Mouse (Mus musculus) WW6 (cell line): ENCODE data around the gene Kalrn.

Experiments
- DNase-seq: peaks from one replicate; pipeline ENCODE4 v3.0.0-alpha.2; 2013; ENCODE audit warnings: low read depth, low spot score

The Kalrn gene

DNA sequence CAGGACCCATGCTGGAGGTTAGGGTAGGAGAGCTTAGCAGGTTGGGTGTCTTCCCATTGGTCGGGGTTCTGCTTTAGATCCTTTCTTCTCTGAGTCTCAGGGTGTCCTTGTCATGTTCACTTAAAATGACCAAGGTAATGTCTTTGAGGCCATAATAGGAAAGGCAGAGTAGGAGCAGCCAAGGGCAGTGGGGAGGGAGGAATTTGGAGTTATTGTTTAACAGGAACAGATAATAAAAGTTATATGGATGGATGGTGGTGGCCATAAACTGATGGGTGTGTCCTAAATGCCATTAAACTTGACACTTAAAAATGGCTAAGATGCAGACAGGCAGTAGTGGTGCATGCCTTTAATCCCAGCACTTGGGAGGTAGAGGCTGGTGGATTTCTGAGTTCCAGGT lies 584.2 kb downstream of the Kalrn start:
- DNase-seq: no peak

DNA sequence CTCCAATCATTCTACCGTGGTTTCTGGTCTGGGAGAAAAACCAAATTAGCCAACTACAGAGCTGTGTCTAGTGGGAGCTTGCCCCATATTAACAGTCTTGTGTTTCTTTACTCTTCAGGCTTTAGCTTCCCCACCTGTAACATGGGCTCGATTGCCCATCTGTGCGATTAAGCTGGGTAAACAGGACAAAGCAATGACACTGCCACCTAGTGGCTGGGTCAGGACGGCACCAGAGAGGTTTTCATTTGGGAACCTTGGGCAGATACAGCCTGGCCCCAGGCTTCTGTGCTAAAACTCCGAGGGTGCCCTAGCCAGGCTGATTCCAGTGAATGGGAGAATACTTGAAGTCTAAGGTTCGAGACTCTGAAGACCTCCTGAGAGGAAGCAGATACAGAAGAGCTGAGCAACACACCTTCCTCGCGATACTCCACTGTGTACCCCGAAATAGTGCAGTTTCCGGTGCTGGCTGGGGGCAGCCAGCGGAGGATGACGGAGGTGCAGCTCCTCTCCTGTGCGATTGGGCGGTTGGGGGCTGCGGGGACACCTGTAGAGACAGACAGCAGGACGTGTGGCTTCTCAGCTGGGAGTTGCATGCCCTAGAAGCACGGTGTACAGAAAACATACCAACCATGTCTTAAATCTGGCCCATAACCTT lies 584.8 kb downstream of the Kalrn start:
- DNase-seq: no peak

DNA sequence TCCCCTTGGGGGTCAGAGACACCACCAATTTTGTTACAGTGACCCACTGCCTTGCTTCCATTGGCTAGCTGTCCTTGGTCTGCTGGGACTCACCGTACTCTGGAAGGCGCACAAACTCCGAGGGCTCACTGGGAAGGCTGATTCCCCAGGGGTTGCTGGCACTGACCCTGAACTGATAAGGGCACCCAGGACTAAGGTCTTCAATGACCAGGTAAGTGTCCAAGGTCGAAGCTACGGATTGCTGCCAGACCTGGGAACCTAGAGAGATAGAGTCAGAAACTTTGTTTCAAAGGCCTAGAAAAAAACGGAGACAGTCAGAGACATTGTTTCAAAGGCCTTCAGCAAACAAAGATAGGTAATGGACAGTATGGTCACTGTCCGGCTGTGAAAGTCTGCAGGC lies 586.3 kb downstream of the Kalrn start:
- DNase-seq: no peak

DNA sequence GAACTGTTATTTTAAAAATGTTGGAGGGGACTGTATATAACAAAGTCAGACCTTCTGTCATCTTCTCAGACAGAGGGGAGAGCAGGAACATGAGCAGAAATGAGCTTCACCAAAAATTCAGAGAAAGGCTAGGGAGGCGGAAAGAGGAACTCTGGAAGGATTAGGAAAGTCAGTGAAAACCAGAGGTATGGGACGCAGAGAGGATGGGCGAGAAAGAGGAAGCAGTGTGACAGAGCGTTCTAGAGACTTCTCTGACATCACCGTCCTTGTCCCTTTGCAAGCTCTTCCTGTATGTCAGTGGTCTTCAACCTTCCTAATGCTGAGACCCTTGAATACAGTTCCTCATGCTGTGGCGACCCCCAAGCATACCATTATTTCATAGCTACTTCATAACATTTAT lies 588.0 kb downstream of the Kalrn start:
- DNase-seq: no peak

DNA sequence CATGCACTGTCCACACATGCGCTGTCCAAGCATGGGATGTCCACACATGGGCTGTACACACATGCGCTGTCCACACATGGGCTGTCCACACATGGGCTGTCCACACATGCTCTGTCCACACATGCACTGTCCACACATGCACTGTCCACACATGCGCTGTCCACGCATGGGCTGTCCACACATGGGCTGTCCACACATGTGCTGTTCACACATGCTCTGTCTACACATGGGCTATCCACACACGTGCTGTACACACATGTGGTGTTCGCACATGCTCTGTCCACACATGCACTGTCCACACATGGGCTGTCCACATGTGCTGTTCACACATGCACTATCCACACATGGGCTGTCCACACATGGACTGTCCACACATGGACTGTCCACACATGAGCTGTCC lies 589.6 kb downstream of the Kalrn start:
- DNase-seq: no peak

DNA sequence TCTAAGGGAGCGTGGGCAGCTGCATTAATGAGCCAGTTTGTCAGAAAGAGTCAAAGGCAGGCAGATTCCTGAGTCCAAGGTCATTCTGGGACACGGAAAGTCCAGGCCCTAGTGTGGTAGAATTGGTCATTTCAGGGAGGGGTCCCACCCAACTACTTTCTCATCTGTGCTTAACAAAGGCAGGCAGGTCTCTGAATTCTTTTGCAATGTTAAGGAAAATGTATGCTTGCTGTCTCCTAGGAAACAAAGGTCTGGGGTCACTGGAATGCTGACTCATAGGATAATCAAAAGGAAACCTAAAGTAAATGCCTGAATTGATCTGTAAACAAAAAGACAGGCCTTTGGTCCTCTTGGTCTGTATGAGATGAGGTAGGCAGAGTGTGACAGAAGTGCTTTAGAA lies 593.5 kb downstream of the Kalrn start:
- DNase-seq: no peak

DNA sequence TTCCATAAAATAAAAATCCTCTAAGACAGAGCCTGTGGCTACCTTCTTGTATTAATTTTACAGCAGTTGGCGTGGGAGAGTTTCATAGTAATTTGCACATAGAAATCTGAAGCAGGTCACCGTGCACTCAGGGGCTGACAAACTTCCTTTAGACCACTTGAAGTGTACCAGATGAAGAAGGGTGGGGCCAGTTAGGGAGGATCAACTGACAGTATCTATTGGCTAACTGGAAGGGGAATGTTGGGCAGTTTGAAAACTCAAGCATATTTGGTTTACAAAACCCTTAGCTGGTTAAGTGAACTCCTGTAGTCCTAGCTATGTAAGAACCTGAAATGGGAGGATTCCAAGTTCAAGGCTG lies 606.1 kb downstream of the Kalrn start:
- DNase-seq: no peak

DNA sequence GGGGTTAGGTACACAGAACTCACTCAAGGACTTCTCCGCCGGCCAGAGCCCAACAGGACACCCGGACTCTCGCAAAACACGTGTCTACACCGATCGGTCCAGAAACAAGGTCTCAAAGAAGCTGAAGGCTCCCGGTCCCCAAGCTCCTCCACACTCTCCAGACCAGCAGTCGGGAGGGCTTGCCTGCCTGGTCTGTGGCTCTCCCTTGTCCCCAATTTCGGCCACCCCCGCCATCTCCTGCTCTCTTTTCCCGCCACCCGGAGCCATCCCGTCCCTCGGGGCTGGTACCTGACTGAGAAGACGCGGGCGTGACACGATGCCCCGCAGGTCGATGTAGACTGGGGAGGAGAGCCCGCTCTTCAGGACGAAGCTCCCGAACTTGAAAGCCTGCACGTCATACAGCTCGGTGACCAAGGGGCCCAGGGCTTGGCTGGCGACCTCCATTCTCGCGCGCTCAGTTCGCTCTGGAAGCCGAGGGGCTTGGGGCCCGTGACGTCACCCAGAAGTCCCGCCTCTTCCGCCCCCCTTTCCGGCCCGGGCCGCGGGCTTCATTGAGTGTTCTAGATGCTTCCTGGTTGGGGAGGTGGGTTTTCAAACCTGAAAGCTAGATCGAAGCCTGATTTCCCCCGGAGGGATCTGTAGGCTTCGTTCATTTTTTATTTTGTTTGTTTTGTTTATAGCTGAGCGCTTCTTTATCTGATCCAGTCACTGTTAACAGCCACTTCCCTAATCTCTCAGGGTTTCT lies 606.6 kb downstream of the Kalrn start, which contains the start of gene Umps:
Gene Umps, minus strand, starts transcription at position 501 of the 745 bp plus-strand sequence.
- DNase-seq: peak; percentile 45

DNA sequence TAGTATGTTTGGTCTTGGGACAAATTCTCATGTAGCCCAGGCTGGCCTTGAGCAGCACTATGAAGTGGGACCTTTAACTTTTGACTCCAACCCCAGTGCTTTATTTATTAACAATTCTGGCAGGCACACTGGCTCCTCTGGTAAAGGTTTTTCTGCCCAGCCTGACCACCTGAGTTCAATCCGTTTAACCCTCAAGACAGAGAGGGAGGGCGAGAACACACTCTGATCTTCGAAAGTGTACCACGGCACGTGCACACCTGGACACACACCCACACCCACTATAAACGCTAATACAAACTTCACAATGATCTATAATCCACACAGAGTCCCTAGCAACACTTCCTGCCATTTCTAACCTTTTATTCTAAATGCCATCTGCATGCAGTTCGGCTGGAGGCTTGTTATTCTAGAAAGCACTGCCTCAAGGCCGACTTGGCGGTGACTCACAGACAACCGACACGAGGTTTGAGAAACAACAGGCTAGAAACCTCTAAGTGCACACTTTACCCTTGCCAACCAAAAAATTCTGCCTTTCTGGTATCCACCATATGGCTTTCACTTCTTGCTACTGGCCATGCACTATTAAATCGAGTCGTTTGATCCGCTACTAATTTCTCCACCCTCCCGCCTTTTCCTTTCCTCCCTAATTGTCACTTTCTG lies 607.3 kb downstream of the Kalrn start:
- no peak for DNase-seq

DNA sequence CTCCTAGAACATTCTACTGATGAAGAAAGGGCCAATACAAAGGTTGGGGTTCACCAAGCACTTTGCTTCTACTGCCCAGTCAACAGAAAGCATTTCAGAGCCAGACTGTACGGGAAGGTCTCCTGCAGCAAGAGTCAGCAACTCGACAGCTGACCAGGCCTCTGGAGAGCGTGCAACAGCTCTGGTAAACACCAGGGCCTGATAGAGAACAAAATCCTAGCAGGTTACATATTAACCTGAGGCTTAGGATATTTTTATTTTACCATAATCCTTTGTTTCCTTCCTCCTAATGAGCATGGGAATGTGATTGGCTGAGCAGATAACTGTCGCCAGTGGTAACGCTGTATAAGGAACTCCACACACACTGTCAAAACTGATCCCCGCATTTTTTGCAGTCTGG lies 609.8 kb downstream of the Kalrn start:
- DNase-seq: no peak

DNA sequence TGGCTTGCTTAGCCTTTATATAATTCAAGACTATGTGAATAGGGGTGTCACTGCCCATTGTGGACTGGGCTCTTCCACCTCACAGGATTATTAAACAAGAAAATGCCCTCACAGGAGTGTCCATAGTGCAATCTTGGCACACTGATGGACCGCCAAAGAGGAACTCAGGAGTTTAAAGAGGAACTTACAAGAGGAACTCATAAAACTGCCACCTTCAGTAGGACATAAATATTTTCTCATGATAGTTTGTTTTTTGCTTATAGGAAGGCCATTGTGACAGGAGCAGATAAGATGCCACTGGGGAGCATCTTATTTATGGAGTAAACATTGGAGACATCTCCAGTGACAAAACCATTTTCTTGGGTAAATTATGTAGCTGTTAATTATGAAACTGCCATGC lies 618.5 kb downstream of the Kalrn start:
- DNase-seq: no peak

DNA sequence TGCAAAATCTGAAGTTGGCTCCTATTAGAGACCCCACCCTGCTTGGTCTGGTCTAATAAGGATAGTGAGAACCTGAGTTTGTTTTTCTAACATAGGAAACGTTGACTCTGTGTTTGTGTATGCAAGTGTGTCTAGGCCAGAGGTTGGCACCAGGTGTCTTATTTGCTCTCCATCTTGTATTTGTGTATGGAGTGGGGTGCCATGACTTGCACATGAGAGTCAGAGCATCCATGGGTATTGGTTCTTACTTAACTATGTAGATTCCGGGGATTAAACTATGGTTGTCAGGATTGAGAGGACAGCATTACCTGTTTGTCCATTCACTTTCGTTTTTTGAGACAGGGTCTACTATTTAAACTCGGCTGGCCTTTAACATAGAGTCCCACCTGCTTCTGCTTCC lies 620.3 kb downstream of the Kalrn start:
- no peak for DNase-seq

DNA sequence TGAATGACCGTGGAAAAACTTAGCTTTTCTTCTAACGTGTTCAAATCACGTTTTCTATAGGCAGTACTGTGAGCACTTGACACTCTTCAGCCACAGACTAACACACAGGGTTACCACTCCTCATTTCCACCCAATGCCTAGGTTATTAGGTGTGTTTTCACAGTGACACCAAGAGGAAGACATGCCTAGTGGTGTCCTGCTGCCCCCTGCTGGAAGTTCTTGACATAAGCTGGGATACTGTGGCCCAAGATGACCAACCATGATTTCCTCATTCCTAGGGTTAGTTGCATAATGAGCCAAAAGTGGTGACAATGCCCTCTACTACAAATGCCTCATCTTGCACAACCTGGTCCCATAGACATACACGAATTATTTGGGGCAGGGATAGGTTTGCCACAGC lies 622.5 kb downstream of the Kalrn start:
- peak; percentile 52 for DNase-seq

DNA sequence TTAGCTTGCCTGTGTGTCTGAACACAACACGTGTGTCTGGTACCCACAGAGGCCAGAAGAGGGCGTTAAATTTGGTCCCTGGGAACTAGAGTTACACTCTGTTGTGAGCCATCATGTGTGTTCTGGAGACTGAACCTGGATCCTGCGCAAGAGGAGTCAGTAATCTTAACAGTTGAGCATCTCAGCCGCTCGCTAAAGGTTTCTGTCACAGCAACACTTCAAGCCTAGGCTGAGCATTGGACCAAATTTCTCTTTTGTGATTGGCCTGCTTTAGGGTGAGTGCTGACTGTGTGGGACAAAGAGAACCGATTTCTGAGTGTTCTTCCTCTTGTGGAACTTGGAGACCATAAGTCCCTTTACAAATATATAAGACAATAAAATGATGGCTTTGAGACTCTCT lies 622.9 kb downstream of the Kalrn start:
- DNase-seq: no peak

DNA sequence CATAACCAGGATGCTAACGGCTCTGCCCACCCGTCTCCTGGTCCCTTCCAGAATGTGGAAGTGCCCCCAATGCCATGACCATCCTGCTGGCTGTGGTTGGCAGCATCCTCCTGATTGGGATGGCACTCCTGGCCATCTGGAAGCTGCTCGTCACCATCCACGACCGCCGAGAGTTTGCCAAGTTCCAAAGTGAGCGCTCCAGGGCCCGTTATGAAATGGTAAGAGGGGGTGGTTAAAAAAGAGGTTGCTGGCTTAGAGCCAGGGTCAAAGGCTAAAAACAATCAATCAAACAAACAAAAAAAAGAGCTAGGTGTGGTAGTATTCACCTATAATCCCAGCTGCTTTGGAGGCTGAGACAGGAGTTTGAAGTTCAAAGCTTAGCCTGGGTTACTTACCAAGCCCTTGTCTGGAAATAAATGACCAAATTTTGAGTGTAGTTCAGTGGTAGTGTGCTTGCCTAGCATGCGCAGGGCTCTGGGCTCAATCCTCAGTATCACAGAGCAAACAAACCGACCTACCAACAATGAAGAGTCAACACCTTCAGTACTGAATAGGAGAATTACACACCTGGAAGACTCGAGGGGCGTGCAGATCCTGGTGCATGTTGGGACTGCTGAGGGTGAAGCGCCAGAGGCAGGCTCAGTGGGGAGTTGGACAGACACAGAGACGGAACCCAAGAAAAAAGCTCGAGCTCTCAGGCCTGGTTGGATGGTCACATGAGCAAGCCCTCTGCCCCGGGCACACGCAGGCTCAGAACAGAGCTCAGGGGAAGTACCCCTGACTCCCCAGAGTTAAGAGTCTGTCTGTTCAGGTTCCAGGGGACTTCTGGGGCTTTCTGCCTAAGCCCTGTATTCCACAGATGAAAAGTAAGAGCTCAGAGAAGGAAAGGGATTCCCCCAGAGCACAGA lies 625.4 kb downstream of the Kalrn start:
- no peak for DNase-seq

DNA sequence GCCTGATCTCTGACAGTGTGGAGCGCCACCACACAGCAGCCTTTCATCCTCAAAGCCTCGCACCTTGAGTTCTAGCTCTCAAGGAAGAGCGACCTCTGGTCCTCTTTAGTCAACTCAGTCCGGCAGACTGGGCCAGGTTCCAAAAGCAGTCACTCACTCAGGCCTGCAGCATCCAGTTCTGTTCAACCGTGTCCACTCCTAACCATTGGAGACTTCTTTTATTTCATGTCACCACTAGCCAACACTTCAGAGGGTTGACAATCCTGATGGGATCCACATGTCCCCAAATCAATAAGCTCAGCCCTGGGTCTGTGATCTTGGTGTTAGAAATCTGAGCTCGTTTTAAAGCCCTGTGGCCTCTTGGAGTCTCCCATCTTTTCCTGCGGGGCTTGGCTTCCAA lies 627.3 kb downstream of the Kalrn start:
- DNase-seq: no peak

DNA sequence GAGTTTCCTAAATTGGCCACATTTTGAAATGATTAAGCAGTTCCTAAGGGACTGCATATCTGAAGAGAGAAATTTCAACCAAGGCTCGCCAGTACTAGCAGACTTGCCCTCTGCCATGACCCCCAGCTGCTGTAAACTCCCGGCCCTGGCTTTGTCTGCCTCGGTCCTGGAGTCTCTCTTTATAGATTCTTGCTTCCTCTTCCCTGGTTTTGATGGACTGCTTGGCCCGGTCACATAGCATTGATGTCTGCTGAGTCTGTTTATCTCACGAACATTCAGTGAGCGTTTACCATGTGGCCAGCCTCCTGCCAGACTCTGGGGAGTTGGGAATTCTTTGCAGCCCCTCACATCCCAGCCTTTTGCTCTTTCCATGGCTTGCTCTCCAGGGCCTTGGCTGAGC lies 628.6 kb downstream of the Kalrn start:
- no peak for DNase-seq

DNA sequence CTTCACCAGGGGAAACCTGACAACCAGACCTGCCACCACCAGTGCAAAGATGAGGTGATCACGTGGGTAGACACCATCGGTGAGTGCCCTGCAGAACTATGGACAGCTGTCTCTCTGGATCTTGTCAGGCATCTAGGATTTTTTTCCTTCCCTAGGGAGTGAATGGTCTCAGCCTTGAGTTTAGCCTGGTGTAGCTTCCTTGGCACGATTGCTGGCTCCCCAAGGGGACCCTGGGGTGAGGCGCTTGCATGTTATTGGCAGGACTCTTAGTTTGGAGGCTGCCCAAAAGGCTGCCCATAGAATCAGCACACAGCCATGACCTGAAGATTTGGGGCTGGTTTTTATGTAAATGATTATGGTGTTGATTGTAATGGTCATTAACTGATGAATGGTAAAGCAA lies 629.2 kb downstream of the Kalrn start:
- DNase-seq: no peak

DNA sequence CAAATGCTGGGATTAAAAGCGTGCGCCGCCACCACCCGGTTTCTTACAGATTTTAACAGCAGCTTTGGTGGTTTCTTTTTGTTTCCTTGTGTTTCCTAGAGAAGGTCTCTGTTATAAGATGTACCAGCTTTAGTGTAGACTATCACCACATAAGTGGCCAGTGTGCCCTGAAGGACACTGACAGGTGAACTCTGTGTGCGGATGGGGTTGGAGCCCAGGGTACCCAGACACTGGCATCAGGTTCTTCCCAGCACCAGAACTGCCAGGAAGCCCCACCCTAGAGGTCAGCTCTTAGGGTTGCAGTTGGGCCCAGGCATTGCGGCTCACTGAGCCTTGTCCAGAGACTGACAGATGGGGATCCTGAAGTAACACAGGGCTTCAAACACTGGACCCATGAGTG lies 629.9 kb downstream of the Kalrn start:
- no peak for DNase-seq

DNA sequence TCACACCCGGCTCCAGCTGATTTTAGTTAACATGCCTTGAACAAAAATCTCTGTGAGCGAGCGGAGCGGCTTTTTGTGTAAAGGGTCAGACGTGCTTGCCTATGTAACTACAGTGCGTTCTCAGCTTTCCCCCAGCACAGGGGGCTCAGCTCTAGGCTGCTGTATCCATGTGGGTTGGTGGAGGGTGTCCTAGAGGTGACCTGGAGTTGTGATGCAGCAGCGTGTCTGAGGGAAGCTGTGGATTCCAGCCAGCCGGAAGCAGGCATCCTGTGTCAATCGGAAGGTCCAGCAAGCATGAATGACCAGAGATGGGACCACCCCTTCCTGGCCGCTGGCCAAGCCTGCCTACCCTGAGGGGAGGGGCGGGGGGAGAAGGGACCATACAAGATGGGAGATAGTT lies 631.0 kb downstream of the Kalrn start:
- no peak for DNase-seq

DNA sequence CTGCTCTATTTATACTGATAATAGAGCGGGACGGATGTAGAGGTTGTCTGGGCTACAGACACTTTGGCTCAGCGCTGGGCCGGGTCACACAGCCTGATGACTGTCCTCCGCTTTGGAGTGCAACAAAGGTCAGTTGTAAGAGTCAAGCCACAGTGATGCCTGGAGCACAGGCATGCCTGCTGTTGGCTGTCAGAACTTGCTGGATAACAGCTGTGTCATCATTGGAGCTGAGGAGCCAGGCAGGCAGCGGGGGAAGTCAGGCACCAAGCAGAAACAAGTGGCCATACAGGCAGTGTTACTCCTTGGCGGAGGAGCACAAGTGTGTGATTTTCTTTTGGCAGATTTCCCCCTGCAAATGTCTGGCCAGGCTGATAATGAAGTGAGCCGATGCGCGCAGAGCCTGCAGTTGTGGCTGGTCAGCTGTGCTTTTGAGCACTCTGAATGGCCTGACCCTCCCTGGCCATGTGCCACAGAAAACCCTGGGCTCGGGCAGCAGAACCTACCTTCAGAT lies 632.0 kb downstream of the Kalrn start:
- no peak for DNase-seq

DNA sequence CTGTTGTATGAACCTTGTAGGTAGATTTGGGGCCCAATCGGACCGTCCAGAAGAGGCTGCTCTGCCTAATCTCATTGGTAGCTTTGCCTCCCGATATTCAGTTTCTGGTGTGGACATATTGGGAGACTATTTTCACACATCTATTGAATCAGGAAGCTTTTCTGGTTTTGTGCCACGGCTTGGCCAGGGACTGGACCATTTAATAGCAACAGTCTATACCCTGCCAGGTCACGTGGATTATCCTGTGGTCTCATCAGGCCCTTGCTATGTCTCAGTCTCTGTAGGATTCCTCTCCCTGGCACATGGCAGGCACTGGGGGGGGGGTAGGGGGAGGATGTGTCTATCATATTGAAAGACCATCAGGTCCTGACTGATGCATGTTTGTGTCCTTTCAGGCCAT lies 633.2 kb downstream of the Kalrn start:
- no peak for DNase-seq
